Mouse (Mus musculus): ENCODE measurements around the gene Acads.

DNA sequence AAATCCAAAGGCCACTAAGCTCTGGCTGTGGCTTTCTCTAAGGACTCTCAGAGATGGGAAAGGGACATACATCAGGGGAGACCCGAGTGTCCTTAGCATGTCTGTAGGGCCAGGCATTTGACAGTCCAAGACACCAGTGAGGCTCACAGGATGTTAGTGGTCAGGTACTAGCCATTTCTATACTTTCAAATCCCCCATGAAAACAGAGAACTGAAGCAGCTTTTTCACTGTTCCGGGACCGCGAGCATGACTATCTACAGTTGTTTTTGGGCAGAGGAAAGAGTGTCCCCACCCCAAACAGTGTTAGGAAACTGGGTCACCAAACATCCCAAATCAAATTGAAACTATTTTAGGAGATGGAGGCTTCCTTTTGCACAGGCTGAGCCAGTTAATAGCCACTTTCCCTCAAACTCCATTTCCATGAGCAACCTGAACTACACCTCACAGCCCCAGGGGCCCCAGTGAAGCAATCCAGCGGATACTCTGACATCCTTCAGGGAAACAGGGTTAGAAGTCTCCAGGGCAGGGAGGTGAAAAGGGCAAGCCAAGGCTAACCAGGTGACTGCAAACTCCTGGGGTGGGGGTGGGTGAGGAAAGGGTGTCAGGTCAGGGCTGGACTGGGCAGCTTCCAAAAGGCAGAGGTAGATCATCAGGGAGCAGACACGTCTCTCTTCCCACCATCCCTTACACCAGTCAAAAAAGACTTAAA is 14.4 kb upstream of the Acads start:
- no peak for TF ChIP-seq CTCF (IDR thresholded peaks at IDR 0.05; ENCODE audit: borderline replicate concordance, control insufficient read depth, extremely low read depth, insufficient read depth, low read length, poor library complexity)
- no peak for TF ChIP-seq POLR2A (IDR thresholded peaks at IDR 0.05; ENCODE audit: control insufficient read depth, extremely low read depth, insufficient read depth, low read length, poor library complexity)

Data from thymus, adult 2 months (tissue).